Mouse (Mus musculus): ENCODE measurements around the gene Jag1. TPM values are rescaled to one million over a fixed set of nuclear protein-coding genes. Genes with fewer than 3 reads are reported as not detected.

Gene Jag1
- polyA plus RNA-seq, 1 experiment from 2014 or later, result 6.5 TPM

GRCm38 (mm10) chr2:137092523-137093297 lies 23.7 kb downstream of the Jag1 start:
- H3K4me1 ChIP-seq (ENCODE audit: control insufficient read depth, insufficient read depth, low read length), result peaks cover 16% of the 10 kb centered on the region

GRCm38 (mm10) chr2:137091766-137092522 lies 24.5 kb downstream of the Jag1 start:
- Histone ChIP-seq H3K36me3 (ENCODE audit: control insufficient read depth, insufficient read depth, low read length) (peaks cover 21% of the 10 kb centered on the region; the same call in 1 of the 2 replicates), H3K9ac (ENCODE audit: low read length) (no peak overlapping the region), H3K27ac (ENCODE audit: low read depth, low read length) (no peak overlapping the region; the same call in 1 of the 2 replicates), H3K27me3 (replicated peaks; ENCODE audit: control insufficient read depth, insufficient read depth, low read length) (0 out of 2 replicates have a peak, but pooled peaks cover 2% of the 10 kb centered on the region), H3K9me3 (replicated peaks; ENCODE audit: control insufficient read depth, low read length) (no peaks in the 10 kb centered on the region), H3K4me2 (ENCODE audit: low read length) (no peak overlapping the region), H3K4me3 (ENCODE audit: low read depth, low read length) (no peak overlapping the region), H3K4me1 (ENCODE audit: control insufficient read depth, insufficient read depth, low read length) (peaks cover 16% of the 10 kb centered on the region)
- WGBS, result 50% methylated on average over 11 of the region's 11 CpGs
- ATAC-seq (no peak), DNase-seq (ENCODE audit: low spot score) (no peak)

More at GRCm38 (mm10) chr2:137092523-137093297, 23.7 kb downstream of the Jag1 start:
- peak; percentile 69 for DNase-seq (ENCODE audit: low spot score)
- no peak overlapping the region for H3K4me2 ChIP-seq (ENCODE audit: low read length)
- no peak overlapping the region; the same call in 1 of the 2 replicates for H3K27ac ChIP-seq (ENCODE audit: low read depth, low read length)
- H3K36me3 ChIP-seq (ENCODE audit: control insufficient read depth, insufficient read depth, low read length), result peaks cover 21% of the 10 kb centered on the region; the same call in 1 of the 2 replicates
- WGBS, result 5% methylated on average over 10 of the region's 10 CpGs
- peak; percentile 67 for ATAC-seq
- H3K9ac ChIP-seq (ENCODE audit: low read length), result no peak overlapping the region
- H3K4me3 ChIP-seq (ENCODE audit: low read depth, low read length), result no peak overlapping the region
- no peaks in the 10 kb centered on the region for H3K9me3 ChIP-seq (replicated peaks; ENCODE audit: control insufficient read depth, low read length)
- 0 out of 2 replicates have a peak, but pooled peaks cover 2% of the 10 kb centered on the region for H3K27me3 ChIP-seq (replicated peaks; ENCODE audit: control insufficient read depth, insufficient read depth, low read length)

GRCm38 (mm10) chr2:137087705-137088104 lies 28.7 kb downstream of the Jag1 start:
- Histone ChIP-seq H3K4me1 (ENCODE audit: control insufficient read depth, insufficient read depth, low read length) (peaks cover 12% of the 10 kb centered on the region), H3K9ac (ENCODE audit: low read length) (no peak overlapping the region), H3K27me3 (replicated peaks; ENCODE audit: control insufficient read depth, insufficient read depth, low read length) (no peaks in the 10 kb centered on the region), H3K4me3 (ENCODE audit: low read depth, low read length) (no peak overlapping the region), H3K27ac (ENCODE audit: low read depth, low read length) (no peak overlapping the region), H3K9me3 (replicated peaks; ENCODE audit: control insufficient read depth, low read length) (no peaks in the 10 kb centered on the region), H3K36me3 (ENCODE audit: control insufficient read depth, insufficient read depth, low read length) (peaks cover 37% of the 10 kb centered on the region; the same call in 1 of the 2 replicates), H3K4me2 (ENCODE audit: low read length) (no peak overlapping the region)
- ATAC-seq (no peak), DNase-seq (ENCODE audit: low spot score) (no peak)
- WGBS, result 92% methylated on average over 6 of the region's 6 CpGs

GRCm38 (mm10) chr2:137086621-137087395 lies 29.6 kb downstream of the Jag1 start:
- no peak for ATAC-seq
- H3K36me3 ChIP-seq (ENCODE audit: control insufficient read depth, insufficient read depth, low read length), result peaks cover 37% of the 10 kb centered on the region; the same call in 1 of the 2 replicates
- H3K4me1 ChIP-seq (ENCODE audit: control insufficient read depth, insufficient read depth, low read length), result peaks cover 4% of the 10 kb centered on the region; the same call in 1 of the 2 replicates
- 62% methylated on average over 14 of the region's 14 CpGs for WGBS
- H3K9me3 ChIP-seq (replicated peaks; ENCODE audit: control insufficient read depth, low read length), result no peaks in the 10 kb centered on the region
- DNase-seq (ENCODE audit: low spot score), result no peak
- H3K27me3 ChIP-seq (replicated peaks; ENCODE audit: control insufficient read depth, insufficient read depth, low read length), result no peaks in the 10 kb centered on the region
- H3K4me2 ChIP-seq (ENCODE audit: low read length), result no peak overlapping the region
- H3K27ac ChIP-seq (ENCODE audit: low read depth, low read length), result no peak overlapping the region
- no peak overlapping the region for H3K9ac ChIP-seq (ENCODE audit: low read length)
- H3K4me3 ChIP-seq (ENCODE audit: low read depth, low read length), result no peak overlapping the region

GRCm38 (mm10) chr2:137085257-137085656 lies 31.2 kb downstream of the Jag1 start:
- ATAC-seq (no peak), DNase-seq (ENCODE audit: low spot score) (no peak)
- Histone ChIP-seq H3K9ac (ENCODE audit: low read length) (no peak overlapping the region), H3K27ac (ENCODE audit: low read depth, low read length) (no peak overlapping the region), H3K4me3 (ENCODE audit: low read depth, low read length) (no peak overlapping the region), H3K4me2 (ENCODE audit: low read length) (no peak overlapping the region), H3K36me3 (ENCODE audit: control insufficient read depth, insufficient read depth, low read length) (peaks cover 28% of the 10 kb centered on the region; the same call in 1 of the 2 replicates), H3K4me1 (ENCODE audit: control insufficient read depth, insufficient read depth, low read length) (peaks cover 7% of the 10 kb centered on the region; the same call in 1 of the 2 replicates), H3K9me3 (replicated peaks; ENCODE audit: control insufficient read depth, low read length) (no peaks in the 10 kb centered on the region), H3K27me3 (replicated peaks; ENCODE audit: control insufficient read depth, insufficient read depth, low read length) (no peaks in the 10 kb centered on the region)
- WGBS, result 84% methylated on average over 8 of the region's 8 CpGs

- 89% methylated on average over 24 of the region's 24 CpGs for WGBS
- ATAC-seq (no peak), DNase-seq (ENCODE audit: low spot score) (no peak)
- peaks cover 22% of the 10 kb centered on the region; the same call in 1 of the 2 replicates for H3K36me3 ChIP-seq (ENCODE audit: control insufficient read depth, insufficient read depth, low read length)
- peaks cover 10% of the 10 kb centered on the region; the same call in 1 of the 2 replicates for H3K4me1 ChIP-seq (ENCODE audit: control insufficient read depth, insufficient read depth, low read length)
- no peaks in the 10 kb centered on the region for H3K9me3 ChIP-seq (replicated peaks; ENCODE audit: control insufficient read depth, low read length)
- no peak overlapping the region for H3K27ac ChIP-seq (ENCODE audit: low read depth, low read length)
- H3K4me2 ChIP-seq (ENCODE audit: low read length), result no peak overlapping the region
- H3K4me3 ChIP-seq (ENCODE audit: low read depth, low read length), result no peak overlapping the region
- no peak overlapping the region for H3K9ac ChIP-seq (ENCODE audit: low read length)
- no peaks in the 10 kb centered on the region for H3K27me3 ChIP-seq (replicated peaks; ENCODE audit: control insufficient read depth, insufficient read depth, low read length)
These were observed 33.4 kb downstream of the Jag1 start for GRCm38 (mm10) chr2:137082896-137083620.

GRCm38 (mm10) chr2:137081001-137081400 lies 35.4 kb downstream of the Jag1 start:
- H3K9me3 ChIP-seq (replicated peaks; ENCODE audit: control insufficient read depth, low read length), result no peaks in the 10 kb centered on the region
- no peaks in the 10 kb centered on the region for H3K27me3 ChIP-seq (replicated peaks; ENCODE audit: control insufficient read depth, insufficient read depth, low read length)
- DNase-seq (ENCODE audit: low spot score) (peak; percentile 10), ATAC-seq (peak; percentile 28; the same call in 1 of the 2 replicates)
- no peak overlapping the region for H3K9ac ChIP-seq (ENCODE audit: low read length)
- H3K36me3 ChIP-seq (ENCODE audit: control insufficient read depth, insufficient read depth, low read length), result peaks cover 22% of the 10 kb centered on the region; the same call in 1 of the 2 replicates
- peaks cover 8% of the 10 kb centered on the region; the same call in 1 of the 2 replicates for H3K4me1 ChIP-seq (ENCODE audit: control insufficient read depth, insufficient read depth, low read length)
- 78% methylated on average over 7 of the region's 7 CpGs for WGBS
- H3K27ac ChIP-seq (ENCODE audit: low read depth, low read length), result no peak overlapping the region
- H3K4me2 ChIP-seq (ENCODE audit: low read length), result no peak overlapping the region
- H3K4me3 ChIP-seq (ENCODE audit: low read depth, low read length), result no peak overlapping the region

- H3K4me2 ChIP-seq (ENCODE audit: low read length), result no peak overlapping the region
These were observed 36.0 kb downstream of the Jag1 start for GRCm38 (mm10) chr2:137080468-137080867.

More at GRCm38 (mm10) chr2:137080468-137080867, 36.0 kb downstream of the Jag1 start:
- Histone ChIP-seq H3K27ac (ENCODE audit: low read depth, low read length) (no peak overlapping the region), H3K36me3 (ENCODE audit: control insufficient read depth, insufficient read depth, low read length) (peaks cover 21% of the 10 kb centered on the region; the same call in 1 of the 2 replicates), H3K4me1 (ENCODE audit: control insufficient read depth, insufficient read depth, low read length) (peaks cover 8% of the 10 kb centered on the region; the same call in 1 of the 2 replicates), H3K27me3 (replicated peaks; ENCODE audit: control insufficient read depth, insufficient read depth, low read length) (no peaks in the 10 kb centered on the region), H3K9me3 (replicated peaks; ENCODE audit: control insufficient read depth, low read length) (no peaks in the 10 kb centered on the region), H3K9ac (ENCODE audit: low read length) (no peak overlapping the region), H3K4me3 (ENCODE audit: low read depth, low read length) (no peak overlapping the region)
- whole genome bisulfite sequencing, result 87% methylated on average over 6 of the region's 6 CpGs
- peak; percentile 4; the same call in 1 of the 2 replicates for ATAC-seq
- no peak for DNase-seq (ENCODE audit: low spot score)
